Comparison of ENCODE assay signal across 13 mouse cellular contexts in genomic region chr1:193538425-193538824, GRCm38 (mm10).
DNase-seq lines count a peak whose midpoint lies in the region; ATAC-seq and TF ChIP-seq lines count a peak whose summit lies in the region.
"Had no signal": no experiment of that assay in that cellular context is flagged by ENCODE, and none has a peak within 500 bp of the region (broad histone marks: within the 10 kb centered on the region; RNA-seq: fewer than 3 reads in every experiment).

No protein-coding gene starts in this region.

- H3K27me3 ChIP-seq in Patski, result no peaks in the 10 kb centered on the region
- H3K27me3 ChIP-seq in stomach, postnatal 0 days (ENCODE audit: control insufficient read depth, insufficient read depth, low read length), result no peaks in the 10 kb centered on the region
- H3K27me3 ChIP-seq: embryonic facial prominence, embryonic 12.5 days; midbrain, embryonic 12.5 days had no signal

- intact Hi-C loops in left cerebral cortex, postnatal 4 days (cut with DNase I), result no loop called here

- POLR2A ChIA-PET in Patski (lab: Charles Lee), result no interaction called here

- TF ChIP-seq CTCF in Patski (IDR thresholded peaks at IDR 0.05), result no peak
- no peak for TF ChIP-seq CTCF in stomach, postnatal 0 days (IDR thresholded peaks at IDR 0.05; ENCODE audit: low read depth)

- H3K36me3 ChIP-seq in stomach, postnatal 0 days (ENCODE audit: control insufficient read depth, insufficient read depth, low read length), result no peaks in the 10 kb centered on the region
- H3K36me3 ChIP-seq: embryonic facial prominence, embryonic 12.5 days; midbrain, embryonic 12.5 days had no signal

- CTCF ChIA-PET in Patski (lab: Charles Lee), result interaction anchor here (1.2 to 2.7 kb wide), 3 partner anchors 8 to 25 kb away, joined by 3 to 6 read pairs (median 5); no protein-coding TSS in a partner anchor

- peak; percentile 13 for ATAC-seq in Patski
- ATAC-seq in stomach, postnatal 0 days (ENCODE audit: low FRiP score, low TSS enrichment), result no peak

- no peak for TF ChIP-seq EP300 in stomach, postnatal 0 days (optimal IDR thresholded peaks at IDR 0.05)

- no peak overlapping the region for H3K4me2 ChIP-seq in stomach, postnatal 0 days (replicated peaks; ENCODE audit: low read depth)
- H3K4me2 ChIP-seq: embryonic facial prominence, embryonic 12.5 days; hindbrain, embryonic 14.5 days; midbrain, embryonic 12.5 days had no signal

- peak overlapping the region; percentile 73 for H3K27ac ChIP-seq in stomach, postnatal 0 days (replicated peaks)
- H3K27ac ChIP-seq: embryonic facial prominence, embryonic 12.5 days; hindbrain, embryonic 14.5 days; midbrain, embryonic 12.5 days had no signal

- H3K4me1 ChIP-seq in stomach, postnatal 0 days (replicated peaks; ENCODE audit: control insufficient read depth, insufficient read depth), result no peaks in the 10 kb centered on the region

- 48% methylated on average over 2 of the region's 2 CpGs for WGBS in stomach, postnatal 0 days

- H3K9ac ChIP-seq in stomach, postnatal 0 days (ENCODE audit: low read length), result no peak overlapping the region
- H3K9ac ChIP-seq: embryonic facial prominence, embryonic 12.5 days; hindbrain, embryonic 14.5 days; midbrain, embryonic 12.5 days had no signal

- DNase-seq in left cerebral cortex, postnatal 4 days, result peak; percentile 10
- no peak for DNase-seq in left cerebral cortex, adult 8-10 months (ENCODE audit: low spot score in 2 of 2)
- no peak for DNase-seq in Patski (ENCODE audit: low read depth, low spot score)
- DNase-seq in kidney, postnatal 10 days, result peak; percentile 51
- DNase-seq in stomach, postnatal 0 days (ENCODE audit: low spot score), result no peak
- no peak for DNase-seq in layer of hippocampus, adult 9-11 months
- DNase-seq in right cerebral cortex, adult 2 months (ENCODE audit: low spot score in 2 of 2), result no peak
- DNase-seq: adrenal gland, postnatal 14 days; cerebellum, postnatal 25 days; heart, adult 18-20 months had no signal

- H3K4me3 ChIP-seq in stomach, postnatal 0 days (ENCODE audit: low read depth, low read length), result no peak overlapping the region
- H3K4me3 ChIP-seq: embryonic facial prominence, embryonic 12.5 days; midbrain, embryonic 12.5 days had no signal

- in situ Hi-C loops in Patski (cut with MboI; ENCODE audit: low pct_unique_long_range_greater_than_20kb), result no loop called here

- no peaks in the 10 kb centered on the region for H3K9me3 ChIP-seq in stomach, postnatal 0 days (ENCODE audit: control insufficient read depth, low read length)
- H3K9me3 ChIP-seq: embryonic facial prominence, embryonic 12.5 days; midbrain, embryonic 12.5 days had no signal

Comparison
In these comparisons a context has a peak if more than half of its experiments do, and no peak if none do; other contexts are left out.
1. DNase-seq: peak in left cerebral cortex, postnatal 4 days (single experiment) and kidney, postnatal 10 days (single experiment); none in left cerebral cortex, adult 8-10 months (0 of 2), Patski (single experiment), stomach, postnatal 0 days (single experiment), layer of hippocampus, adult 9-11 months (single experiment) and right cerebral cortex, adult 2 months (0 of 2).